Mouse (Mus musculus) CH12.LX (cell line): ENCODE measurements around the gene Cacnb2. TPM values are rescaled to one million over a fixed set of nuclear protein-coding genes. Genes with fewer than 3 reads are reported as not detected.

ENCODE experiments used
- DNase-seq: peaks from one replicate; pipeline ENCODE4 v3.0.0-alpha.2; 2013; ENCODE audit errors: extremely low read depth
- H3K27ac ChIP-seq: 2 replicates; pipeline ENCODE4 v1.5.1; 2012; ENCODE audit warnings: low read depth, mild to moderate bottlenecking, control low read depth, moderate library complexity; ENCODE audit not compliant: insufficient read depth
- H3K27me3 ChIP-seq: replicated peaks from 2 replicates; pipeline ENCODE3; 2012; ENCODE audit warnings: inconsistent platforms
- H3K36me3 ChIP-seq, 2 experiments: replicated peaks in 1 of 2; 2 replicates each; pipeline versions ENCODE3 to v1.6.1; 2012; ENCODE audit warnings: inconsistent platforms in 1 of 2, low read length in 1 of 2, mild to moderate bottlenecking in 1 of 2, mixed read lengths in 1 of 2, moderate library complexity in 1 of 2; ENCODE audit not compliant: control insufficient read depth in 1 of 2, insufficient read depth in 1 of 2
- H3K4me1 ChIP-seq, 2 experiments: 2 replicates each; pipeline ENCODE4 v1.6.1; 2012; ENCODE audit warnings: inconsistent platforms in 1 of 2, moderate library complexity in 1 of 2; ENCODE audit not compliant: insufficient read depth in 2 of 2, control insufficient read depth in 1 of 2
- H3K4me2 ChIP-seq: 2 replicates; pipeline ENCODE4 v1.6.1; 2012; ENCODE audit warnings: low read depth, mild to moderate bottlenecking, control low read depth; ENCODE audit not compliant: poor library complexity, insufficient read depth, severe bottlenecking
- H3K4me3 ChIP-seq, 3 experiments: fragments of 150-350 bp in 1 of 3; sonication (generic) in 1 of 3; replicated peaks in 1 of 3; 2 replicates each; pipeline versions ENCODE3 to v1.5.1; 2011 to 2012; ENCODE audit warnings: low read depth in 2 of 3, low read length in 2 of 3, mild to moderate bottlenecking in 2 of 3, moderate library complexity in 2 of 3, control low read depth in 1 of 3, improper control_type of control experiment in 1 of 3, inconsistent platforms in 1 of 3, mixed read lengths in 1 of 3; ENCODE audit not compliant: poor library complexity in 1 of 3
- H3K79me2 ChIP-seq: replicated peaks from 2 replicates; pipeline ENCODE4 v1.6.1; 2012; ENCODE audit warnings: mild to moderate bottlenecking, moderate library complexity; ENCODE audit not compliant: control insufficient read depth, poor library complexity, insufficient read depth, severe bottlenecking; ENCODE audit errors: extremely low read depth
- H3K9ac ChIP-seq: 2 replicates; pipeline ENCODE4 v1.6.1; 2012; ENCODE audit warnings: low read depth, mild to moderate bottlenecking, control low read depth, moderate library complexity; ENCODE audit not compliant: insufficient read depth
- H3K9me3 ChIP-seq: replicated peaks from 2 replicates; pipeline ENCODE3; 2012; ENCODE audit warnings: low read length, inconsistent platforms, mixed read lengths
- BHLHE40 ChIP-seq: IDR thresholded peaks from 2 replicates; pipeline ENCODE4 v1.6.1; 2011; ENCODE audit warnings: mild to moderate bottlenecking, low read depth, low read length, improper control_type of control experiment
- CHD1 ChIP-seq: IDR thresholded peaks from 2 replicates; pipeline ENCODE4 v1.6.1; 2012; ENCODE audit warnings: low read depth, low read length, improper control_type of control experiment, inconsistent platforms
- CTCF ChIP-seq, 2 experiments: IDR thresholded peaks in 1 of 2; conservative IDR thresholded peaks in 1 of 2; 2 replicates each; pipeline ENCODE4 v1.5.1; 2011 to 2012; ENCODE audit warnings: low read depth in 2 of 2, low read length in 2 of 2, improper control_type of control experiment in 1 of 2, inconsistent platforms in 1 of 2, mild to moderate bottlenecking in 1 of 2, moderate library complexity in 1 of 2
- E2F4 ChIP-seq: IDR thresholded peaks from 2 replicates; pipeline ENCODE4 v1.6.1; 2011; ENCODE audit warnings: low read depth, low read length, improper control_type of control experiment; ENCODE audit not compliant: insufficient replicate concordance
- ELF1 ChIP-seq: IDR thresholded peaks from 2 replicates; pipeline ENCODE4 v1.6.1; 2014; ENCODE audit warnings: low read depth, mild to moderate bottlenecking, inconsistent platforms, low read length, improper control_type of control experiment
- ETS1 ChIP-seq: conservative IDR thresholded peaks from 2 replicates; pipeline ENCODE4 v1.6.1; 2012; ENCODE audit warnings: low read depth, mild to moderate bottlenecking, inconsistent platforms, low read length, improper control_type of control experiment, moderate library complexity
- HCFC1 ChIP-seq: IDR thresholded peaks from 2 replicates; pipeline ENCODE4 v1.6.1; 2012; ENCODE audit warnings: low read depth, mild to moderate bottlenecking, inconsistent platforms, low read length, improper control_type of control experiment
- IRF4 ChIP-seq: IDR thresholded peaks from 2 replicates; pipeline ENCODE4 v1.6.1; 2014; ENCODE audit warnings: low read depth, mild to moderate bottlenecking, inconsistent platforms, low read length, improper control_type of control experiment
- KAT2A ChIP-seq: IDR thresholded peaks from 2 replicates; pipeline ENCODE4 v1.6.1; 2012; ENCODE audit warnings: low read length, improper control_type of control experiment, inconsistent platforms; ENCODE audit not compliant: insufficient replicate concordance
- MAX ChIP-seq: IDR thresholded peaks from 2 replicates; pipeline ENCODE4 v1.6.1; 2011; ENCODE audit warnings: low read length, improper control_type of control experiment
- MAZ ChIP-seq: IDR thresholded peaks from 2 replicates; pipeline ENCODE4 v1.6.1; 2012; ENCODE audit warnings: low read depth, mild to moderate bottlenecking, inconsistent platforms, low read length, improper control_type of control experiment, moderate library complexity
- MEF2A ChIP-seq: IDR thresholded peaks from 2 replicates; pipeline ENCODE4 v1.6.1; 2014; ENCODE audit warnings: low read depth, mild to moderate bottlenecking, inconsistent platforms, low read length, improper control_type of control experiment, borderline replicate concordance
- MXI1 ChIP-seq: IDR thresholded peaks from 2 replicates; pipeline ENCODE4 v1.6.1; 2011; ENCODE audit warnings: mild to moderate bottlenecking, low read depth, low read length, improper control_type of control experiment
- MYC ChIP-seq: IDR thresholded peaks from 2 replicates; pipeline ENCODE4 v1.6.1; 2011; ENCODE audit warnings: low read depth, mild to moderate bottlenecking, improper control_type of control experiment, low read length
- NELFE ChIP-seq: IDR thresholded peaks from 2 replicates; pipeline ENCODE4 v1.6.1; 2011; ENCODE audit warnings: low read depth, low read length, improper control_type of control experiment
- PAX5 ChIP-seq: IDR thresholded peaks from 2 replicates; pipeline ENCODE4 v1.6.1; 2012; ENCODE audit warnings: low read length, inconsistent platforms, mixed read lengths
- POLR2AphosphoS2 ChIP-seq: IDR thresholded peaks from 2 replicates; pipeline ENCODE4 v1.6.1; 2011; ENCODE audit warnings: low read depth, low read length, improper control_type of control experiment
- RAD21 ChIP-seq: IDR thresholded peaks from 2 replicates; pipeline ENCODE4 v1.6.1; 2011; ENCODE audit warnings: low read depth, mild to moderate bottlenecking, low read length, improper control_type of control experiment, moderate library complexity
- SIN3A ChIP-seq: IDR thresholded peaks from 2 replicates; pipeline ENCODE4 v1.6.1; 2012; ENCODE audit warnings: low read length, improper control_type of control experiment, inconsistent platforms
- SMC3 ChIP-seq: IDR thresholded peaks from 2 replicates; pipeline ENCODE4 v1.6.1; 2011; ENCODE audit warnings: low read depth, low read length, improper control_type of control experiment
- TCF12 ChIP-seq: IDR thresholded peaks from 2 replicates; pipeline ENCODE4 v1.6.1; 2014; ENCODE audit warnings: low read depth, mild to moderate bottlenecking, inconsistent platforms, low read length, improper control_type of control experiment
- USF2 ChIP-seq: conservative IDR thresholded peaks from 2 replicates; pipeline ENCODE4 v1.6.1; 2011; ENCODE audit warnings: low read depth, low read length, improper control_type of control experiment
- ZMIZ1 ChIP-seq: IDR thresholded peaks from 2 replicates; pipeline ENCODE4 v1.6.1; 2012; ENCODE audit warnings: low read depth, mild to moderate bottlenecking, inconsistent platforms, low read length, improper control_type of control experiment
- ZNF384 ChIP-seq: IDR thresholded peaks from 2 replicates; pipeline ENCODE4 v1.6.1; 2012; ENCODE audit warnings: low read depth, low read length, improper control_type of control experiment, inconsistent platforms
- dilution Hi-C: fragments of 300-500 bp; cut with MboI; formaldehyde crosslinking; loops from 2 replicates; pipeline ENCODE4 v1.14.3; 2020; ENCODE audit warnings: low sequenced_read_pairs; ENCODE audit not compliant: extremely low pct_unique_long_range_greater_than_20kb, extremely low pct_ligation_motif_present
- in situ Hi-C: fragments of 300-500 bp; cut with MboI; formaldehyde crosslinking; loops from 3 replicates; pipeline ENCODE4 v1.14.3; 2019; ENCODE audit warnings: low sequenced_read_pairs, low pct_ligation_motif_present, low pct_unique_long_range_greater_than_20kb, mixed read lengths
- polyA plus RNA-seq: library from polyadenylated mRNA; unstranded; fragments of >175 nt; gene quantifications from 2 replicates; pipeline ENCODE4 v1.2.1, GENCODE M21; 2012; ENCODE audit warnings: low read depth; ENCODE audit not compliant: insufficient read length
- total RNA-seq, 2 experiments: library from RNA; depleted of rRNA; stranded (reverse); fragments of 300-350 nt in 1 of 2; fragments of >200 nt in 1 of 2; gene quantifications; 2 replicates each; pipeline ENCODE4 v1.2.3; 2012 to 2014

Cacnb2 gene
- total and polyA plus RNA-seq, 3 experiments, result 0.42 to 2.8 (median 0.93) TPM

DNA sequence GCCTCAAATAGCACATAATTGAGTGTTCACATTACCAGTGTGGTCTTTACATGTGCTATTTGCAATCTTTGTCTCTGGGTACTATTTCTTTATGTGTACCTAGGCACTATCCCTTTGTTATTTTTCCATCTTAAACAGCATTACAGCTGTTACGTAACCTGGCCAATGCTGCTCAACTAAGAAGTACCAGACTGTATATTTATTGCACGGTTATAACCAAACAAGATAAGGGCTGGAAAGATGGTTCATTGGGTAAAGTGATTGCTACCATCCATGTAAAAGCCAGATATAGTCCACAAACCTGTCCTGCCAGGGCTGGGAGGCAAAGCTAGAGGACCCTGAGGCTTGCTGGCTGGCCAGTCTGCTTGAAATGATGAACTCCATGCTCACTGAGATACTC, 251.2 kb downstream of the Cacnb2 start:
- Histone ChIP-seq H3K36me3 (no peaks in the 10 kb centered on the region), H3K9me3 (no peaks in the 10 kb centered on the region), H3K4me3 (no peak overlapping the region), H3K4me1 (peaks cover 0 to 13% of the 10 kb centered on the region in 2 experiments; a peak in 2 of 4 replicates), H3K27me3 (no peaks in the 10 kb centered on the region), H3K4me2 (no peak overlapping the region), H3K9ac (no peak overlapping the region), H3K79me2 (no peaks in the 10 kb centered on the region), H3K27ac (no peak overlapping the region)
- DNase-seq, result no peak
- TF ChIP-seq HCFC1 (no peak), IRF4 (no peak), CTCF (conservative IDR thresholded peaks at IDR 0.05 in 1 of 2, IDR thresholded peaks at IDR 0.05 in 1 of 2; ENCODE audit: low read depth in 2 of 2, low read length in 2 of 2) (no peak), NELFE (no peak), MXI1 (no peak), SIN3A (no peak), USF2 (no peak), SMC3 (no peak)
- dilution Hi-C loops (no loop called here), in situ Hi-C loops (no loop called here)

DNA sequence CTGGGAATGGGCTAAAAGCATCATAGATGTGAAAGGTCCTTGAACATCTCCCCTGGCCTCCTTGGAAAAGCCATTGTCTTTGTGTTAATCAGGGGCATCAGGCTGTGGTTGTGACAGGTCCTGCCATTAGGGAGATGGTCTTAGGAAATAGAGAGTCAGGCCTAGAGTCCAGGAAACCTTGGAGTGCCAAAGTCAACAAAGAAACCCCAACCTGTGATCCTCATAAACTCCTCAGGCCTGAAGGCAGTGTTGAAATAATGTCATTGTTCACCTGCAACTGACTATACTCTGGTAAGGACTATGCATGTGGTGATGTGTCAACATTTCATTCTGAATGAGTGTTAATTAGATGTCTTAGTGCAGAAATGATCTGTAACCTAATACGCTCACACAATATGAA, 255.4 kb downstream of the Cacnb2 start:
- peaks cover 6 to 18% of the 10 kb centered on the region in 2 experiments; a peak in 3 of 4 replicates for H3K4me1 ChIP-seq
- DNase-seq, result no peak
- H3K27ac ChIP-seq, result no peak overlapping the region
- H3K4me3 ChIP-seq, result no peak overlapping the region
- no peak overlapping the region for H3K9ac ChIP-seq
- H3K36me3 ChIP-seq, result no peaks in the 10 kb centered on the region
- no peaks in the 10 kb centered on the region for H3K79me2 ChIP-seq
- dilution Hi-C loops, result no loop called here
- H3K4me2 ChIP-seq, result no peak overlapping the region
- no peaks in the 10 kb centered on the region for H3K27me3 ChIP-seq
- H3K9me3 ChIP-seq, result no peaks in the 10 kb centered on the region
- TF ChIP-seq IRF4 (no peak), MAZ (no peak), CHD1 (no peak), RAD21 (no peak), E2F4 (no peak), POLR2AphosphoS2 (no peak), USF2 (no peak), ELF1 (no peak), KAT2A (no peak), ZMIZ1 (no peak), PAX5 (no peak), ZNF384 (no peak), MYC (no peak), MAX (no peak), MEF2A (no peak), TCF12 (no peak), BHLHE40 (no peak), NELFE (no peak), CTCF (conservative IDR thresholded peaks at IDR 0.05 in 1 of 2, IDR thresholded peaks at IDR 0.05 in 1 of 2; ENCODE audit: low read depth in 2 of 2, low read length in 2 of 2) (no peak), ETS1 (no peak)
- TF ChIP-seq, all 38 proteins: peak for 0
- in situ Hi-C loops, result no loop called here
